Mouse (Mus musculus) mammary gland, adult 2 months (tissue): ENCODE data around the gene BC053393. TPM values are rescaled to one million over a fixed set of nuclear protein-coding genes. Genes with fewer than 3 reads are reported as not detected.

ENCODE experiments used
- polyA plus RNA-seq: library from polyadenylated mRNA; depleted of rRNA; stranded (reverse); fragments of >200 nt; gene quantifications from 2 replicates; pipeline ENCODE4 v1.2.3, GENCODE M21; 2012; ENCODE audit warnings: low replicate concordance; rRNA removed

Gene BC053393
- not detected in 2 replicates for polyA plus RNA-seq

GRCm38 (mm10) chr11:46571327-46571726 lies at the start of gene BC053393:
TSS of gene BC053393 (plus strand) at chr11:46571536.

GRCm38 (mm10) chr11:46523912-46524311 lies 47.4 kb upstream of the BC053393 start, which contains the start of gene Gm12169:
TSS of gene Gm12169 (plus strand) at chr11:46524212.

GRCm38 (mm10) chr11:46629211-46629795 lies 58.0 kb downstream of the BC053393 start, which contains the start of gene Dppa1:
TSS of gene Dppa1 (minus strand) at chr11:46629261.

Other genes with a start within 250 kb of the BC053393 start
- 9.9 and 10.8 TPM in 2 replicates for gene Itk, start 182.0 kb upstream of the BC053393 start, polyA plus RNA-seq
- 0.27 and 0.68 TPM in 2 replicates for gene Fam71b, start 175.0 kb upstream of the BC053393 start, polyA plus RNA-seq
- 12.8 and 16.0 TPM in 2 replicates for gene Med7, start 134.6 kb upstream of the BC053393 start, polyA plus RNA-seq
- 0.48 and 0.69 TPM in 2 replicates for gene Havcr2, start 116.6 kb upstream of the BC053393 start, polyA plus RNA-seq
- not detected in 2 replicates for gene Gm12169, start 47.3 kb upstream of the BC053393 start, polyA plus RNA-seq
- gene Dppa1, start 57.7 kb downstream of the BC053393 start, polyA plus RNA-seq = not detected in 2 replicates
- 0.47 and 0.55 TPM in 2 replicates for gene Timd2, start 135.5 kb downstream of the BC053393 start, polyA plus RNA-seq
- 0.92 and 3.0 TPM in 2 replicates for gene Havcr1, start 163.5 kb downstream of the BC053393 start, polyA plus RNA-seq
- gene Timd4, start 239.3 kb downstream of the BC053393 start, polyA plus RNA-seq = 11.4 and 20.7 TPM in 2 replicates